Mouse (Mus musculus): Measurements from ENCODE around the gene Eps8l1.
"Not testable (repeated sequence)": the region's sequence is repeated elsewhere in the genome, so short reads cannot be mapped to it uniquely, and the experiment has no call there.

DNA sequence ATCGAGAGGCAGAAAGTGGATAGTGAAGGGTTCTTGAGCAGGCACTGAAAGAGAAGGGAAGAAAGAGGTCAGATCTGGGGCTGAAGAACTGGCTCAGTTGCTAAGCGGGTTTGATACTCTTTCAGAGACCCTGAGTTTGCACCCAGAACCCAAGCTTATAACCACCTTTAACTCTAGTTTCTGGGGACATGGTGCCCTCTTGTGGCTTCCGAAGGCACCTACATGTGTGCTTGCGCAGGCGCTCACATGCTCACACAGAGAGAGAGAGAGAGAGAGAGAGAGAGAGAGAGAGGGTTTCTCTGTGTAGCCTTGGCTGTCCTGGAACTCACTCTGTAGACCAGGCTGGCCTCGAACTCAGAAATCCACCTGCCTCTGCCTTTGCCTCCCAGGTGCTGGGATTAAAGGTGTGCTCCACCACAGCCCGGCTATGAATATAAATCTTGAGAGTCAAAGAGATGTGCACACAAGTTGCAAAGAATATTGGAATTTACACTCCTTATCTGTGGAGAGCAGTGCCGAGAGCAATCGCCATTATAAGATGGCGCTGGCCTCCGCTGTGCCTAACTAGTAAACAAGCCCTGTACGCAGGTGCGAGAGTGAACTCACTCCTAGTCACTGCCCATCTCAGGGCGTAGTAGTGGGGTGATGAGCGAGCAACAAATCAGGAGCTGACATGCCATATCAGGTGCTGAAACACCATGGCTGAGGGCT is 63.9 kb downstream of the Eps8l1 start, which contains the start of gene Tnni3:
- peak; percentile 75 for TF ChIP-seq CTCF (conservative IDR thresholded peaks at IDR 0.05; ENCODE audit: insufficient read depth, insufficient read length, low read depth, low read length)
- TF ChIP-seq POLR2A (IDR thresholded peaks at IDR 0.05; ENCODE audit: low read depth, low read length): not testable (repeated sequence)

Measured in kidney, adult 2 months (tissue).